Mouse (Mus musculus): ENCODE data around the gene Nmt1.

GRCm38 (mm10) chr11:102990152-102990663 is 37.8 kb upstream of the Nmt1 start:
- TF ChIP-seq GATA1 (IDR thresholded peaks at IDR 0.05; ENCODE audit: borderline replicate concordance, low read length) (no peak), FLI1 (IDR thresholded peaks at IDR 0.05; ENCODE audit: low read length) (no peak)
